Mouse (Mus musculus) MEL (cell line): ENCODE measurements around the gene Xlr3a. TPM values are rescaled to one million over a fixed set of nuclear protein-coding genes. Genes with fewer than 3 reads are reported as not detected.
A peak's percentile ranks its signal among the peaks of the same experiment; 100 is the strongest.

Experiments
- DNase-seq: peaks from one replicate; pipeline ENCODE4 v3.0.0; 2011; ENCODE audit warnings: low read depth, low spot score
- H3K27ac ChIP-seq: 2 replicates; pipeline ENCODE4 v1.5.1; 2012; ENCODE audit warnings: low read depth, mild to moderate bottlenecking, control low read depth, low read length, moderate library complexity; ENCODE audit not compliant: control insufficient read depth
- H3K27me3 ChIP-seq, 2 experiments: fragments of 150-350 bp in 1 of 2; sonication (generic) in 1 of 2; 2 replicates each; pipeline ENCODE4 v1.6.1; 2012; ENCODE audit warnings: low read length in 2 of 2, mild to moderate bottlenecking in 2 of 2, improper control_type of control experiment in 1 of 2, moderate library complexity in 1 of 2; ENCODE audit not compliant: insufficient read depth in 2 of 2, control insufficient read depth in 1 of 2
- H3K36me3 ChIP-seq, 2 experiments: 2 replicates each; pipeline ENCODE4 v1.6.1; 2012 to 2014; ENCODE audit warnings: low read length in 2 of 2, improper control_type of control experiment in 1 of 2, inconsistent platforms in 1 of 2, mild to moderate bottlenecking in 1 of 2; ENCODE audit not compliant: insufficient read depth in 2 of 2, control insufficient read depth in 1 of 2
- H3K4me1 ChIP-seq, 2 experiments: fragments of 150-350 bp in 1 of 2; sonication (generic) in 1 of 2; 2 replicates each; pipeline ENCODE4 v1.6.1; 2012; ENCODE audit warnings: low read length in 2 of 2, improper control_type of control experiment in 1 of 2, mild to moderate bottlenecking in 1 of 2; ENCODE audit not compliant: insufficient read depth in 2 of 2, control insufficient read depth in 1 of 2
- H3K4me3 ChIP-seq, 2 experiments: fragments of 150-350 bp in 1 of 2; sonication (generic) in 1 of 2; 2 replicates each; pipeline ENCODE4 v1.5.1; 2012; ENCODE audit warnings: low read depth in 2 of 2, low read length in 2 of 2, mild to moderate bottlenecking in 2 of 2, moderate library complexity in 2 of 2, control low read depth in 1 of 2, improper control_type of control experiment in 1 of 2; ENCODE audit not compliant: control insufficient read depth in 1 of 2, insufficient read depth in 1 of 2
- H3K79me2 ChIP-seq: 2 replicates; pipeline ENCODE4 v1.6.1; 2012; ENCODE audit warnings: mild to moderate bottlenecking, low read length, moderate library complexity; ENCODE audit not compliant: control insufficient read depth, poor library complexity, insufficient read depth
- H3K9ac ChIP-seq: 2 replicates; pipeline ENCODE4 v1.6.1; 2012; ENCODE audit warnings: low read depth, mild to moderate bottlenecking, control low read depth, low read length, moderate library complexity; ENCODE audit not compliant: control insufficient read depth, poor library complexity, severe bottlenecking
- H3K9me3 ChIP-seq: fragments of 150-350 bp; sonication (generic); replicated peaks from 2 replicates; pipeline ENCODE4 v1.6.1; 2012; ENCODE audit warnings: mild to moderate bottlenecking, low read length, improper control_type of control experiment, moderate library complexity; ENCODE audit not compliant: insufficient read depth
- BHLHE40 ChIP-seq: IDR thresholded peaks from 2 replicates; pipeline ENCODE4 v1.6.1; 2012; ENCODE audit warnings: low read depth, mild to moderate bottlenecking, inconsistent platforms, low read length, improper control_type of control experiment, borderline replicate concordance
- CHD2 ChIP-seq: IDR thresholded peaks from 2 replicates; pipeline ENCODE4 v1.6.1; 2011; ENCODE audit warnings: low read length, improper control_type of control experiment
- CTCF ChIP-seq, 3 experiments: IDR thresholded peaks in 2 of 3; conservative IDR thresholded peaks in 1 of 3; 2 replicates each; pipeline ENCODE4 v1.5.1; 2011 to 2012; ENCODE audit warnings: low read length in 3 of 3, low read depth in 2 of 3, mild to moderate bottlenecking in 2 of 3, improper control_type of control experiment in 1 of 3, inconsistent platforms in 1 of 3, mixed read lengths in 1 of 3, moderate library complexity in 1 of 3; ENCODE audit not compliant: control insufficient read depth in 1 of 3, insufficient read depth in 1 of 3, poor library complexity in 1 of 3, severe bottlenecking in 1 of 3
- EP300 ChIP-seq, 2 experiments: IDR thresholded peaks; 2 replicates each; pipeline ENCODE4 v1.6.1; 2011; ENCODE audit warnings: improper control_type of control experiment in 2 of 2, low read length in 2 of 2, low read depth in 1 of 2, mild to moderate bottlenecking in 1 of 2
- GATA1 ChIP-seq: IDR thresholded peaks from 2 replicates; pipeline ENCODE4 v1.6.1; 2011; ENCODE audit warnings: low read depth, low read length, improper control_type of control experiment
- HCFC1 ChIP-seq: IDR thresholded peaks from 2 replicates; pipeline ENCODE4 v1.6.1; 2012; ENCODE audit warnings: low read depth, mild to moderate bottlenecking, inconsistent platforms, low read length, improper control_type of control experiment, moderate library complexity
- MAX ChIP-seq: IDR thresholded peaks from 2 replicates; pipeline ENCODE4 v1.6.1; 2011; ENCODE audit warnings: low read length, improper control_type of control experiment
- MXI1 ChIP-seq: IDR thresholded peaks from 2 replicates; pipeline ENCODE4 v1.6.1; 2011; ENCODE audit warnings: mild to moderate bottlenecking, low read depth, low read length, improper control_type of control experiment
- MYC ChIP-seq: IDR thresholded peaks from 2 replicates; pipeline ENCODE4 v1.6.1; 2011; ENCODE audit warnings: low read depth, mild to moderate bottlenecking, low read length, improper control_type of control experiment, moderate library complexity
- NELFE ChIP-seq: IDR thresholded peaks from 2 replicates; pipeline ENCODE4 v1.6.1; 2011; ENCODE audit warnings: low read depth, low read length, improper control_type of control experiment
- NRF1 ChIP-seq: IDR thresholded peaks from 2 replicates; pipeline ENCODE4 v1.6.1; 2014; ENCODE audit warnings: low read depth, mild to moderate bottlenecking, inconsistent platforms, low read length, improper control_type of control experiment, moderate library complexity; ENCODE audit not compliant: poor library complexity, insufficient read depth, severe bottlenecking
- POLR2A ChIP-seq, 2 experiments: IDR thresholded peaks; 2 replicates each; pipeline ENCODE4 v1.6.1; 2011 to 2012; ENCODE audit warnings: low read length in 2 of 2, mild to moderate bottlenecking in 2 of 2, control low read depth in 1 of 2, improper control_type of control experiment in 1 of 2, low read depth in 1 of 2, moderate library complexity in 1 of 2; ENCODE audit not compliant: control insufficient read depth in 1 of 2, insufficient read depth in 1 of 2, poor library complexity in 1 of 2
- POLR2AphosphoS2 ChIP-seq: IDR thresholded peaks from 2 replicates; pipeline ENCODE4 v1.6.1; 2011; ENCODE audit warnings: low read length, improper control_type of control experiment
- POLR2AphosphoS5 ChIP-seq: IDR thresholded peaks from 2 replicates; pipeline ENCODE4 v1.6.1; 2012; ENCODE audit warnings: low read depth, borderline replicate concordance, mild to moderate bottlenecking, inconsistent platforms, low read length, moderate library complexity, mixed read lengths
- RAD21 ChIP-seq: IDR thresholded peaks from 2 replicates; pipeline ENCODE4 v1.6.1; 2011; ENCODE audit warnings: mild to moderate bottlenecking, low read depth, low read length, improper control_type of control experiment
- RCOR1 ChIP-seq: IDR thresholded peaks from 2 replicates; pipeline ENCODE4 v1.6.1; 2012; ENCODE audit warnings: low read depth, mild to moderate bottlenecking, inconsistent platforms, low read length, improper control_type of control experiment
- SIN3A ChIP-seq: IDR thresholded peaks from 2 replicates; pipeline ENCODE4 v1.6.1; 2012; ENCODE audit warnings: low read length, improper control_type of control experiment, inconsistent platforms
- SMC3 ChIP-seq: IDR thresholded peaks from 2 replicates; pipeline ENCODE4 v1.6.1; 2011; ENCODE audit warnings: low read depth, low read length, improper control_type of control experiment
- TAL1 ChIP-seq: IDR thresholded peaks from 2 replicates; pipeline ENCODE4 v1.6.1; 2012; ENCODE audit warnings: mild to moderate bottlenecking, inconsistent platforms, low read length, moderate library complexity, mixed read lengths
- TBP ChIP-seq: IDR thresholded peaks from 2 replicates; pipeline ENCODE4 v1.8.0; 2011; ENCODE audit warnings: low read depth, low read length, improper control_type of control experiment
- TCF12 ChIP-seq: IDR thresholded peaks from 2 replicates; pipeline ENCODE4 v1.6.1; 2014; ENCODE audit warnings: low read depth, mild to moderate bottlenecking, inconsistent platforms, low read length, improper control_type of control experiment, moderate library complexity
- ZC3H11A ChIP-seq: IDR thresholded peaks from 2 replicates; pipeline ENCODE4 v1.6.1; 2012; ENCODE audit warnings: low read depth, mild to moderate bottlenecking, inconsistent platforms, low read length, improper control_type of control experiment
- ZNF384 ChIP-seq: IDR thresholded peaks from 2 replicates; pipeline ENCODE4 v1.6.1; 2012; ENCODE audit warnings: low read depth, mild to moderate bottlenecking, inconsistent platforms, low read length, improper control_type of control experiment
- polyA plus RNA-seq, 2 experiments: library from polyadenylated mRNA; stranded (reverse) in 1 of 2; unstranded in 1 of 2; fragments of >175 nt in 1 of 2; fragments of >200 nt in 1 of 2; gene quantifications; 2 replicates each; pipeline versions ENCODE4 v1.2.1 to v1.2.4; 2012; ENCODE audit warnings: low replicate concordance in 2 of 2, low read depth in 1 of 2; ENCODE audit not compliant: insufficient read length in 2 of 2, insufficient read depth in 1 of 2, missing spikeins in 1 of 2
- total RNA-seq: library from RNA; depleted of rRNA; stranded (reverse); fragments of 300-350 nt; gene quantifications from 2 replicates; pipeline ENCODE4 v1.2.3, GENCODE M21; 2012

Xlr3a gene
- total and polyA plus RNA-seq, 3 experiments: 94.5 to 161 TPM; not detected in 1

GRCm38 (mm10) chrX:73061528-73061927 lies 35.4 kb downstream of the Xlr3a start:
- TF ChIP-seq SIN3A (no peak), BHLHE40 (no peak), RCOR1 (peak; percentile 61; the same call in 1 of the 2 replicates), GATA1 (no peak), TAL1 (0 out of 2 replicates have a peak, but pooled peaks have one; percentile 2), EP300 (IDR thresholded peaks at IDR 0.05; ENCODE audit: low read depth in 1 of 2, low read length in 2 of 2) (peak; percentile 23 to 38; a peak in 1 of 4 replicates), TCF12 (peak; percentile 33; the same call in 1 of the 2 replicates), ZNF384 (0 out of 2 replicates have a peak, but pooled peaks have one; percentile 7)
- Histone ChIP-seq H3K9me3 (no peaks in the 10 kb centered on the region), H3K79me2 (no peaks in the 10 kb centered on the region), H3K4me1 (peaks cover 0 to 6% of the 10 kb centered on the region in 2 experiments; a peak in 3 of 4 replicates), H3K9ac (no peak overlapping the region), H3K27me3 (no peaks in the 10 kb centered on the region), H3K27ac (no peak overlapping the region), H3K36me3 (peaks cover 0 to 8% of the 10 kb centered on the region in 2 experiments; a peak in 2 of 4 replicates), H3K4me3 (no peak overlapping the region)
- peak; percentile 12 for DNase-seq

GRCm38 (mm10) chrX:73053860-73054563 lies 42.9 kb downstream of the Xlr3a start:
- no peaks in the 10 kb centered on the region for H3K9me3 ChIP-seq
- H3K36me3 ChIP-seq: peaks cover 0 to 9% of the 10 kb centered on the region in 2 experiments; a peak in 2 of 4 replicates
- H3K4me1 ChIP-seq: peaks cover 4 to 18% of the 10 kb centered on the region in 2 experiments
- peak overlapping the region; percentile 44 for H3K9ac ChIP-seq
- H3K27me3 ChIP-seq: no peaks in the 10 kb centered on the region
- H3K79me2 ChIP-seq: no peaks in the 10 kb centered on the region
- peak; percentile 90 for DNase-seq
- peak overlapping the region; percentile 21 to 28; a peak in 2 of 4 replicates for H3K4me3 ChIP-seq
- no peak for TF ChIP-seq MAX
- peak; percentile 82 for TF ChIP-seq NRF1
- TF ChIP-seq TBP: 0 out of 2 replicates have a peak, but pooled peaks have one; percentile 28
- no peak for TF ChIP-seq MXI1
- TF ChIP-seq HCFC1: peak; percentile 62; the same call in 1 of the 2 replicates
- TF ChIP-seq ZC3H11A: peak; percentile 87
- TF ChIP-seq CHD2: peak; percentile 74
- TF ChIP-seq RAD21: peak; percentile 94
- peak; percentile 40; the same call in 1 of the 2 replicates for TF ChIP-seq NELFE
- TF ChIP-seq EP300 (IDR thresholded peaks at IDR 0.05; ENCODE audit: low read depth in 1 of 2, low read length in 2 of 2): 0 out of 4 replicates have a peak, but pooled peaks of 1 of the 2 experiments have one; percentile 14
- TF ChIP-seq MYC: no peak
- no peak for TF ChIP-seq POLR2AphosphoS2
- TF ChIP-seq TCF12: 0 out of 2 replicates have a peak, but pooled peaks have one; percentile 13
- TF ChIP-seq CTCF (IDR thresholded peaks at IDR 0.05 in 2 of 3, conservative IDR thresholded peaks at IDR 0.05 in 1 of 3; ENCODE audit: control insufficient read depth in 1 of 3, insufficient read depth in 1 of 3, low read depth in 2 of 3, low read length in 3 of 3, poor library complexity in 1 of 3, severe bottlenecking in 1 of 3): peak; percentile 53 to 88 (median 85)
- no peak for TF ChIP-seq POLR2AphosphoS5
- peak in 1 of 2 experiments; percentile 52; a peak in 1 of 4 replicates for TF ChIP-seq POLR2A (IDR thresholded peaks at IDR 0.05; ENCODE audit: control insufficient read depth in 1 of 2, insufficient read depth in 1 of 2, low read depth in 1 of 2, low read length in 2 of 2, poor library complexity in 1 of 2)
- TF ChIP-seq SMC3: peak; percentile 68
- peak overlapping the region; percentile 59 for H3K27ac ChIP-seq
